Mouse (Mus musculus): ENCODE results near the gene Ramp1. TPM values are rescaled to one million over a fixed set of nuclear protein-coding genes. Genes with fewer than 3 reads are reported as not detected.

The Ramp1 gene
- polyA plus RNA-seq, 1 experiment: 2.6 TPM

DNA sequence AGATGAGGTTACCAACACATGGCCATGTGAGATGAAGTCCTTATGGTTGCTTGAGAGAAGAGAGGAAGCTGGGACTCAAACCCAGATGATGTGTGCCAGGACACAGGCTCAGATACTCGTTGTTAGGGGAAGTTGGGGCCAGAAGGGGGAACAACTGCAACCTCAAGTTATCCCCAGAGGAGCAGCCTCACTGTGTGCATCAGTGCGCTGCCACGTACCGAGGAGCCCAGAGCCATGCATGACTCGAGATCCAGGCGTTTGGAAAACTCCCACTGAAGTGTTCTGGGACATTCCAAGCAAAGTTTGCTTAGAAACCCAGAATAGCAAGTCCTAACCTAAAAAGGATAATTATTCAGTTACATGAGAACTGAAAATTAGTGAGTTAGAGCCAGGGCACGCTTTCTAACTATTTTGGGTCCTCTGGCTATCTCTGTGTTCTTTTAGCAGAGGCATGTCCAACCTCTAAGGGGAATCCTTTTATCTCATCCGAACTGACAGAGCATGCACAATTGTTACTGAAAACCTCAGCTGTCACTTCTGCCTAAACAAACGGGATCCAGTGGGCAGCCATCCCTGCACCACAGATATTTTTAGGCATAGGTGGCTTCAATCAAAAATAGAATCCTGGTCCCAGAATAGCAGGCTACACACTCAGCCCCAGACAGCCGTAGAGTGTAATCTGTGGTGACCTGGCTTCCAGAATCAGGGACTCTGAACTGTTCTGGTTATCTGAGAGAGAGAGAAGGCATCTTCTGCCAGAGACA lies 37.1 kb downstream of the Ramp1 start:
- Histone ChIP-seq H3K27me3 (replicated peaks; ENCODE audit: control insufficient read depth, insufficient read depth, low read length) (no peaks in the 10 kb centered on the region), H3K36me3 (ENCODE audit: control insufficient read depth, insufficient read depth, low read length) (no peaks in the 10 kb centered on the region), H3K4me1 (ENCODE audit: control insufficient read depth, insufficient read depth, low read length) (no peaks in the 10 kb centered on the region), H3K4me3 (ENCODE audit: insufficient read depth, low read depth, low read length) (no peak overlapping the region), H3K27ac (ENCODE audit: insufficient read depth, low read depth, low read length) (no peak overlapping the region)
- 36% methylated on average over 10 of the region's 10 CpGs for WGBS
- TF ChIP-seq CTCF (conservative IDR thresholded peaks at IDR 0.05; ENCODE audit: insufficient read depth, insufficient read length, low read depth, low read length) (no peak), POLR2A (IDR thresholded peaks at IDR 0.05; ENCODE audit: low read depth, low read length) (no peak)
- peak; percentile 21 for DNase-seq

DNA sequence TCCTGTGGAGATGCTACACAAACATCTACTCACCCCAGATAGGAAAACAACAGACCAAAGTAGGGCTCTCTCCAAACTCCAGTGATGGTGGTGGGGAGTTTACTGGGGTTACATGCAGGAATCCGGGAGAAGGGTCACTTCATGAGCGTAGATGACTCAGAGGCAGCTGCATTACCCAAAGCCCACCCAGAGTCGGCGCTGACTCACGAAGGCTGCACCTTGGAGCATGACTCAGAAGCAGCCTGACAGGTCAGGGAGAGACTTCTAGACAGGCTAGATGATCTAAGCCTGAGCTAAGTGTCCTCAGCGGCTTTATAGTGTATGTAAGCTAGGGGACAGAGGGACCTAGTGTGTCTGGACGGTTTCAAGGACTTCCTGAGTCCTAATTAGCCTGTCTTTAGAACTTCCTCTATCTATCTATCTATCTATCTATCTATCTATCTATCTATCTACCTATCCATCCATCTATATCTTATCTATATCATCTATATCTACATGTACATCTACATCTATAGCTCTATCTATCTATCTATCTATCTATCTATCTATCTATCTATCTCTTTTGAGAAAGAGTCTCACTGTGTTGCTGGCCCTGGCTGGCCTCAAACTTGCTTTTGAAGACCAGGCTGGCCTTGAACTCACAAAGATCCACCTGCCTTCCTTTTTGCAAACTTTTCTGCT lies 40.2 kb downstream of the Ramp1 start:
- Histone ChIP-seq H3K27me3 (replicated peaks; ENCODE audit: control insufficient read depth, insufficient read depth, low read length) (no peaks in the 10 kb centered on the region), H3K36me3 (ENCODE audit: control insufficient read depth, insufficient read depth, low read length) (no peaks in the 10 kb centered on the region), H3K27ac (ENCODE audit: insufficient read depth, low read depth, low read length) (no peak overlapping the region), H3K4me1 (ENCODE audit: control insufficient read depth, insufficient read depth, low read length) (no peaks in the 10 kb centered on the region), H3K4me3 (ENCODE audit: insufficient read depth, low read depth, low read length) (no peak overlapping the region)
- TF ChIP-seq CTCF (conservative IDR thresholded peaks at IDR 0.05; ENCODE audit: insufficient read depth, insufficient read length, low read depth, low read length): no peak
- TF ChIP-seq POLR2A (IDR thresholded peaks at IDR 0.05; ENCODE audit: low read depth, low read length): no peak
- 84% methylated on average over 7 of the region's 7 CpGs for WGBS
- no peak for DNase-seq

DNA sequence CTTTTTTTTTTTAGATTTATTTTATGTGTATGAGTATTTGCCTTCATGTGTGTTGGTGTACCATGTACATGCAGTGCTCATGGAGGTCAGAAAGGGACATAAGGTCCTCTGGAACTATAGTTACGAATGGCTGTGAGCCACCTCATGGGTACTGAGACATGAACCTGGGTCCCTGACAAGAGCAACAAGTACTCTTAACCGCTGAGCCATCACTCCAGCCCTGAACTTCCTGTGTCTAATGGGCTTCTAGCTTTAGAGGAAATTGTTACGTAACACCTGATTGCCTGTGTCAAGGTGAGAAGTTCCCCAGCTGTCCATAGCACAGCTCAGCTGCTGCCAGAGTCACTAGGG lies 40.7 kb downstream of the Ramp1 start:
- Histone ChIP-seq H3K4me3 (ENCODE audit: insufficient read depth, low read depth, low read length) (no peak overlapping the region), H3K36me3 (ENCODE audit: control insufficient read depth, insufficient read depth, low read length) (no peaks in the 10 kb centered on the region), H3K27ac (ENCODE audit: insufficient read depth, low read depth, low read length) (no peak overlapping the region), H3K4me1 (ENCODE audit: control insufficient read depth, insufficient read depth, low read length) (no peaks in the 10 kb centered on the region), H3K27me3 (replicated peaks; ENCODE audit: control insufficient read depth, insufficient read depth, low read length) (no peaks in the 10 kb centered on the region)
- 63% methylated on average over 3 of the region's 3 CpGs for WGBS
- no peak for TF ChIP-seq POLR2A (IDR thresholded peaks at IDR 0.05; ENCODE audit: low read depth, low read length)
- no peak for DNase-seq

DNA sequence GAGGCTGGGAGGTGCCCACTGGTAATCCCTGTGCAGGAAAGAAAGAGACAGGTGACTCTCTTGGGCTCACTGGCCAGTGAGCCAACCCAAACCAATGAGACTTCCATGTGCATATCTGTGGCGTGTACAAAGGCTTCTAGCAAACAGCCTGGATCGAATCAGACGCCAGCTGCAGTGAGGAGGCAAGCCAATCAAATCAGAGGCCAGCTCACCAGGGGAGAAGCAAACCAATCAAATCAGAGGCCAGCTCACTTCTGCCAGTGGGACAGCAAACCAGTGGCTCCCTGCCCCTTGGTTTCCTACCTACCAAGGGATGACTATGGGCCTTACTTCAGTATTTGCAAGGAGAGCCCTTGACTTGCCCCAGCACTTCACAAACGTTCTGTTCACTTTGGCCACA lies 46.9 kb downstream of the Ramp1 start:
- Histone ChIP-seq H3K27ac (ENCODE audit: insufficient read depth, low read depth, low read length) (no peak overlapping the region), H3K4me3 (ENCODE audit: insufficient read depth, low read depth, low read length) (no peak overlapping the region), H3K4me1 (ENCODE audit: control insufficient read depth, insufficient read depth, low read length) (no peaks in the 10 kb centered on the region), H3K27me3 (replicated peaks; ENCODE audit: control insufficient read depth, insufficient read depth, low read length) (no peaks in the 10 kb centered on the region), H3K36me3 (ENCODE audit: control insufficient read depth, insufficient read depth, low read length) (no peaks in the 10 kb centered on the region)
- TF ChIP-seq CTCF (conservative IDR thresholded peaks at IDR 0.05; ENCODE audit: insufficient read depth, insufficient read length, low read depth, low read length) (no peak), POLR2A (IDR thresholded peaks at IDR 0.05; ENCODE audit: low read depth, low read length) (no peak)
- no peak for DNase-seq
- WGBS: 87% methylated on average over 4 of the region's 4 CpGs

DNA sequence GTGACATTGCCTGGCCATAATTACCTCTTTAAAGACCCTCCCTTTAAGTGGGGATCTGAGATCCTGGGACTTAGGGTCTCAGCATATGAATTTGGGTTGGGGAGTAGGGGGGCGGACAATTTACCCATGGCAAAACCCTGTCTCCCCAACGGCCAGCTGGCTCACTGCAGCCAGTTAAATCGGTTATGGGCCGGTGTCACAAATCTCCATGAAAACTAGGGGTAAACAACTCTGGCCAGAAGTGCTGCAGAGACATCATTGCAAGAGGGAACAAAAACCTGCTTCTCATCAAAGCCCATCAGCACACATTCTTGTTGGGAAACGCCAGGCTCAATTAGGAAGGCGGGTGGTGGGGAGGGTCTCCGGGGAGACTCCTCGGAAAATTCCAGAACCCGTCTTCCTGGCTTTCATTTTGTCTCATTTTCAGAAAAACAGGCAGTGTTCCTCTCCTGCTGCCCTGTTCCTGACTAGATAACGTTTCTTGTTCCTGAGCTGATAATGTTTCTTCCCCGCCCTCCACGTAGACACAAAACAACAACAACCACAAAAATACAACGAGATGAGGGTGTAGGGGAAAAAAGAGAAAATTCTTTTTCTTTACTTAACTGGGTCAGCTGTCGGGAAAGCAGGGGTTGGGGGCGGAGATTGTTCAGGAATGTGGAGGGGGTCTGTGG lies 47.9 kb downstream of the Ramp1 start:
- Histone ChIP-seq H3K27ac (ENCODE audit: insufficient read depth, low read depth, low read length) (no peak overlapping the region), H3K4me3 (ENCODE audit: insufficient read depth, low read depth, low read length) (no peak overlapping the region), H3K4me1 (ENCODE audit: control insufficient read depth, insufficient read depth, low read length) (no peaks in the 10 kb centered on the region), H3K36me3 (ENCODE audit: control insufficient read depth, insufficient read depth, low read length) (no peaks in the 10 kb centered on the region), H3K27me3 (replicated peaks; ENCODE audit: control insufficient read depth, insufficient read depth, low read length) (no peaks in the 10 kb centered on the region)
- no peak for DNase-seq
- no peak for TF ChIP-seq POLR2A (IDR thresholded peaks at IDR 0.05; ENCODE audit: low read depth, low read length)
- no peak for TF ChIP-seq CTCF (conservative IDR thresholded peaks at IDR 0.05; ENCODE audit: insufficient read depth, insufficient read length, low read depth, low read length)
- WGBS: 68% methylated on average over 15 of the region's 15 CpGs

DNA sequence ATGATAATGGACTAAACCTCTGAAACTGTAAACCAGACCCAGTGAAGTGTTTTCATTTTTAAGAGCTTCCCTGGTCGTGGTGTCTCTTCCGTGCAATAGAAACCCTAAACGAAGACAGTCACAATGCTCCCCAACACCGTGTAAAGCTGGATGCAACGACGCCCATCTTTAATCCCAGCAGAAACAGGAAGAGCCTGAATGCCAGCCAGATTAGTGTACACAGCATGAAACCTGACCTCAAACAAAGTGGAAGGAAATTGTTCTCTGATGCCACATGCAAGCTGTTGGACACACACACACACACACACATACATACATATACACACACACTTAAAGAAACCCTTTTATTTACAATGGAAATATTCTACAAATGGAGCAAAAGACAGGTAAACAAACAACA lies 51.5 kb downstream of the Ramp1 start:
- TF ChIP-seq CTCF (conservative IDR thresholded peaks at IDR 0.05; ENCODE audit: insufficient read depth, insufficient read length, low read depth, low read length) (no peak), POLR2A (IDR thresholded peaks at IDR 0.05; ENCODE audit: low read depth, low read length) (no peak)
- H3K36me3 ChIP-seq (ENCODE audit: control insufficient read depth, insufficient read depth, low read length): no peaks in the 10 kb centered on the region
- 60% methylated on average over 6 of the region's 6 CpGs for WGBS
- no peak overlapping the region for H3K27ac ChIP-seq (ENCODE audit: insufficient read depth, low read depth, low read length)
- no peak for DNase-seq
- no peaks in the 10 kb centered on the region for H3K27me3 ChIP-seq (replicated peaks; ENCODE audit: control insufficient read depth, insufficient read depth, low read length)
- H3K4me1 ChIP-seq (ENCODE audit: control insufficient read depth, insufficient read depth, low read length): no peaks in the 10 kb centered on the region
- no peak overlapping the region for H3K4me3 ChIP-seq (ENCODE audit: insufficient read depth, low read depth, low read length)

DNA sequence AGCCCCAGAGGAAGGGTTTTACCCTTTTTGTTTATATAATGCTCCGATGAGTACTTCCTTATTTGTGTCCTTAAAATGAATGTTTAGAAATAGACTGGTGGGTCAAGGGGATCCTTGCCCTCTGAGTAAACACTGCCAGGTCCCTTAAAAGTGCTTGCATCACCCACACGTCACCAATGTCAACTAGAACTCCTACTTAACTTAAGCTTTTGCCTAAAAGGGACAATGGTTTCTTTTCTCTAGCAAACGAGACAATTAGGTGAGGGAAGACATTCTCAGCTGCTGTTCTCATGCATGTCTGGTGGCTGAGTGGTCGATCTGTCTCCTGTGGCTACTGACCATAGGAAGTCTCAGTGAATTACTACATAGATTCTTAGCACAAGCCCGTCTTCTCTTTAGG lies 52.3 kb downstream of the Ramp1 start:
- H3K27ac ChIP-seq (ENCODE audit: insufficient read depth, low read depth, low read length): no peak overlapping the region
- H3K4me1 ChIP-seq (ENCODE audit: control insufficient read depth, insufficient read depth, low read length): no peaks in the 10 kb centered on the region
- TF ChIP-seq POLR2A (IDR thresholded peaks at IDR 0.05; ENCODE audit: low read depth, low read length) (no peak), CTCF (conservative IDR thresholded peaks at IDR 0.05; ENCODE audit: insufficient read depth, insufficient read length, low read depth, low read length) (no peak)
- no peaks in the 10 kb centered on the region for H3K27me3 ChIP-seq (replicated peaks; ENCODE audit: control insufficient read depth, insufficient read depth, low read length)
- 75% methylated on average over 5 of the region's 5 CpGs for WGBS
- H3K36me3 ChIP-seq (ENCODE audit: control insufficient read depth, insufficient read depth, low read length): no peaks in the 10 kb centered on the region
- DNase-seq: no peak
- H3K4me3 ChIP-seq (ENCODE audit: insufficient read depth, low read depth, low read length): no peak overlapping the region
